Mouse (Mus musculus): ENCODE data around the gene Hdac4.

Gene Hdac4

GRCm38 (mm10) chr1:92060532-92061064 lies 134.9 kb downstream of the Hdac4 start:
- DNase-seq (ENCODE audit: low spot score): no peak

GRCm38 (mm10) chr1:92059571-92059970 lies 135.9 kb downstream of the Hdac4 start:
- DNase-seq (ENCODE audit: low spot score): no peak

- no peak for DNase-seq (ENCODE audit: low spot score)
Measured at GRCm38 (mm10) chr1:92058731-92059425, 136.6 kb downstream of the Hdac4 start.

GRCm38 (mm10) chr1:92057068-92057467 lies 138.4 kb downstream of the Hdac4 start:
- DNase-seq (ENCODE audit: low spot score): no peak

GRCm38 (mm10) chr1:92055149-92055548 lies 140.3 kb downstream of the Hdac4 start:
- DNase-seq (ENCODE audit: low spot score): no peak

GRCm38 (mm10) chr1:92052190-92052589 lies 143.3 kb downstream of the Hdac4 start:
- no peak for DNase-seq (ENCODE audit: low spot score)

- DNase-seq (ENCODE audit: low spot score): no peak
Measured at GRCm38 (mm10) chr1:92051489-92052062, 143.9 kb downstream of the Hdac4 start.

GRCm38 (mm10) chr1:92050992-92051391 lies 144.5 kb downstream of the Hdac4 start:
- DNase-seq (ENCODE audit: low spot score): no peak

- no peak for DNase-seq (ENCODE audit: low spot score)
Measured at GRCm38 (mm10) chr1:92050566-92050965, 144.9 kb downstream of the Hdac4 start.

- DNase-seq (ENCODE audit: low spot score): no peak
Measured at GRCm38 (mm10) chr1:92048415-92049354, 146.8 kb downstream of the Hdac4 start.

- DNase-seq (ENCODE audit: low spot score): no peak
Measured at GRCm38 (mm10) chr1:92045671-92046070, 149.8 kb downstream of the Hdac4 start.

- no peak for DNase-seq (ENCODE audit: low spot score)
Measured at GRCm38 (mm10) chr1:92044868-92045267, 150.6 kb downstream of the Hdac4 start.

- no peak for DNase-seq (ENCODE audit: low spot score)
Measured at GRCm38 (mm10) chr1:92043989-92044388, 151.5 kb downstream of the Hdac4 start.

GRCm38 (mm10) chr1:92042126-92042525 lies 153.4 kb downstream of the Hdac4 start:
- no peak for DNase-seq (ENCODE audit: low spot score)

- DNase-seq (ENCODE audit: low spot score): no peak
Measured at GRCm38 (mm10) chr1:92041290-92041689, 154.2 kb downstream of the Hdac4 start.

- no peak for DNase-seq (ENCODE audit: low spot score)
Measured at GRCm38 (mm10) chr1:92038714-92039113, 156.8 kb downstream of the Hdac4 start.

GRCm38 (mm10) chr1:92037039-92037438 lies 158.5 kb downstream of the Hdac4 start:
- no peak for DNase-seq (ENCODE audit: low spot score)

- no peak for DNase-seq (ENCODE audit: low spot score)
Measured at GRCm38 (mm10) chr1:92035770-92036169, 159.7 kb downstream of the Hdac4 start.

- no peak for DNase-seq (ENCODE audit: low spot score)
Measured at GRCm38 (mm10) chr1:92034247-92034646, 161.3 kb downstream of the Hdac4 start.

GRCm38 (mm10) chr1:92033463-92033862 lies 162.0 kb downstream of the Hdac4 start:
- no peak for DNase-seq (ENCODE audit: low spot score)

GRCm38 (mm10) chr1:92030541-92030940 lies 165.0 kb downstream of the Hdac4 start:
- DNase-seq (ENCODE audit: low spot score): no peak

- no peak for DNase-seq (ENCODE audit: low spot score)
Measured at GRCm38 (mm10) chr1:92028158-92028557, 167.3 kb downstream of the Hdac4 start.

GRCm38 (mm10) chr1:92026351-92026750 lies 169.1 kb downstream of the Hdac4 start:
- no peak for DNase-seq (ENCODE audit: low spot score)

All from urinary bladder, postnatal 14 days (tissue).